Comparison of ENCODE assay signal across 8 mouse cellular contexts in the genomic region with DNA sequence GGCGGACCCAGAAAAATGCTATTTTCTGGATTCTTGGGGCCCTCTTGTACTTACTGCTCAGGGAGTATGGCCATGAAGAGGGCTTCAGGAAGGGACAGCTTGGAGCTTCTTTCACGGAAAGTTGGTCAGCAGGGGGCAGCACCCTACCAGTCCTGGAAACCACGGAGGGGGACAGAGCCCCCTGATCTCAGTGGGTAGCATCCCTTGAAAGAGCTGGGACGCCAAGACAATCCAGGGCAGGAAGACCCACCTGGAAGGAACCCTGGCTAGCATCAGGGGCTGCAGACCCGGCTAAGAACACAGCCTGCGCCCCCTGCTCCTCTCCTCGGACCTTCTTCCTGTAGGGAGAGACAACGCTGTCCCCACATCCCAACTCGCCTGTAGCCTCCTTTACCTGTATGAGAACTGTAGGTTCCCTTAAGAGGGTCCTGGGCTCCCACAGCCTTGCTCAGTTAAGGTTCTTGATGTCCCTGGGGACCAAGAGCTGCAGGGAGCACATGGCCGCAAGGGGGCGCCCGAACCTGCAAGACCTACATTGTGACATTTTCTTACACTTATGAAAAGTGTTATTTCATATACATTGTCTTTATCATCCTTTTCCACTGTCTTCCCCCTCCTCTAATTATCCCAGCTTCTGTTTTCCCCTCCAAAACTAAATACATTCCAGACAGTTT. TPM values are rescaled to one million over a fixed set of nuclear protein-coding genes. Genes with fewer than 3 reads are reported as not detected.
DNase-seq lines count a peak whose midpoint lies in the region; ATAC-seq lines count a peak whose summit lies in the region.

No protein-coding gene starts in this region.

- no peak overlapping the region for H3K27ac ChIP-seq in hindbrain, embryonic 11.5 days (ENCODE audit: low read depth, low read length)
- no peak overlapping the region for H3K27ac ChIP-seq in lung, embryonic 16.5 days (ENCODE audit: low read length)

- no peaks in the 10 kb centered on the region for H3K9me3 ChIP-seq in hindbrain, embryonic 11.5 days (ENCODE audit: control insufficient read depth, low read length)
- no peaks in the 10 kb centered on the region for H3K9me3 ChIP-seq in lung, embryonic 16.5 days (ENCODE audit: control insufficient read depth, low read length)

- H3K4me1 ChIP-seq in hindbrain, embryonic 11.5 days (replicated peaks; ENCODE audit: control insufficient read depth, insufficient read depth, low read length): 0 out of 2 replicates have a peak, but pooled peaks cover 3% of the 10 kb centered on the region
- H3K4me1 ChIP-seq in lung, embryonic 16.5 days (replicated peaks; ENCODE audit: control insufficient read depth, insufficient read depth, low read length): peaks cover 26% of the 10 kb centered on the region

- no peaks in the 10 kb centered on the region for H3K36me3 ChIP-seq in hindbrain, embryonic 11.5 days (ENCODE audit: control insufficient read depth, insufficient read depth, low read length)
- H3K36me3 ChIP-seq in lung, embryonic 16.5 days (ENCODE audit: control insufficient read depth, insufficient read depth, low read length): no peaks in the 10 kb centered on the region

- peak; percentile 52 for DNase-seq in MEL-GATA-1-ER (ENCODE audit: extremely low read depth, low read depth)
- DNase-seq in cerebellum, adult 8-10 months: peak; percentile 78
- peak; percentile 83 to 96 for DNase-seq in frontal cortex, adult 2 months (ENCODE audit: extremely low spot score in 1 of 2, low spot score in 1 of 2)
- peak; percentile 93 for DNase-seq in hindbrain, embryonic 11.5 days (ENCODE audit: low spot score)
- peak; percentile 88 for DNase-seq in layer of hippocampus, adult 9-11 months
- DNase-seq in ovary, postnatal 10 days (ENCODE audit: low spot score): peak; percentile 77
- DNase-seq in thymus, postnatal 0 days (ENCODE audit: low spot score): peak; percentile 90

- H3K27me3 ChIP-seq in hindbrain, embryonic 11.5 days (ENCODE audit: control insufficient read depth, insufficient read depth, low read length): no peaks in the 10 kb centered on the region
- no peaks in the 10 kb centered on the region for H3K27me3 ChIP-seq in lung, embryonic 16.5 days (ENCODE audit: control insufficient read depth, insufficient read depth, low read depth, low read length)

- no peak for ATAC-seq in hindbrain, embryonic 11.5 days (ENCODE audit: low FRiP score)
- ATAC-seq in lung, embryonic 16.5 days (ENCODE audit: low read depth): peak; percentile 68

- peak overlapping the region; percentile 33 for H3K4me2 ChIP-seq in hindbrain, embryonic 11.5 days (replicated peaks; ENCODE audit: low read depth, low read length)
- peak overlapping the region; percentile 48 for H3K4me2 ChIP-seq in lung, embryonic 16.5 days (ENCODE audit: low read depth, low read length)

- H3K4me3 ChIP-seq in hindbrain, embryonic 11.5 days (ENCODE audit: low read depth, low read length): no peak overlapping the region
- peak overlapping the region; percentile 24 for H3K4me3 ChIP-seq in lung, embryonic 16.5 days (ENCODE audit: low read length)

- 14% methylated on average over 12 of the region's 12 CpGs for WGBS in hindbrain, embryonic 11.5 days
- 5% methylated on average over 12 of the region's 12 CpGs for WGBS in lung, embryonic 16.5 days

- H3K9ac ChIP-seq in hindbrain, embryonic 11.5 days (ENCODE audit: low read depth, low read length): 0 out of 2 replicates have a peak overlapping the region, but pooled peaks have one; percentile 3
- peak overlapping the region; percentile 48 for H3K9ac ChIP-seq in lung, embryonic 16.5 days (ENCODE audit: low read length)

RNA-seq across cellular contexts. Expression of a gene that starts 3.1 kb away (rescaled TPM):
- polyA plus RNA-seq in frontal cortex, adult 2 months (2012; rRNA removed): 0.21 and 0.28 TPM in 2 replicates
- 0.08 TPM in 1 of 2 replicates, not detected in the other for polyA plus RNA-seq in hindbrain, embryonic 11.5 days (2014; fragmentation: Nextera tagmentation; extraction: Ambion mirVana)
- polyA plus RNA-seq in lung, embryonic 16.5 days (2015; fragmentation: Nextera tagmentation; extraction: Ambion mirVana): 0.28 and 0.38 TPM in 2 replicates
- 0.18 and 0.25 TPM in 2 replicates for polyA plus RNA-seq in thymus, postnatal 0 days (2015; fragmentation: Nextera tagmentation; extraction: Ambion mirVana)

RNA-seq across cellular contexts. Expression of a gene that starts 58.8 kb away (rescaled TPM):
- polyA plus RNA-seq in frontal cortex, adult 2 months (2012; rRNA removed): 25.5 and 29.4 TPM in 2 replicates
- polyA plus RNA-seq in hindbrain, embryonic 11.5 days (2014; fragmentation: Nextera tagmentation; extraction: Ambion mirVana): 16.9 and 18.1 TPM in 2 replicates
- 24.1 and 24.5 TPM in 2 replicates for polyA plus RNA-seq in lung, embryonic 16.5 days (2015; fragmentation: Nextera tagmentation; extraction: Ambion mirVana)
- 10.8 and 11.3 TPM in 2 replicates for polyA plus RNA-seq in thymus, postnatal 0 days (2015; fragmentation: Nextera tagmentation; extraction: Ambion mirVana)
